Mouse (Mus musculus) embryonic facial prominence, embryonic 11.5 days (tissue): ENCODE measurements around the gene Kitl. TPM values are rescaled to one million over a fixed set of nuclear protein-coding genes. Genes with fewer than 3 reads are reported as not detected.

ENCODE experiments used
- ATAC-seq: fragments of 200-750 bp; cut with Nextera tagmentation; replicated peaks from 2 replicates; pipeline ENCODE4 v1.8.0; 2017; ENCODE audit warnings: low read depth; ENCODE audit not compliant: insufficient number of reproducible peaks, low FRiP score, low TSS enrichment
- DNase-seq: peaks from one replicate; pipeline ENCODE4 v3.0.0-alpha.2; 2015; ENCODE audit warnings: low spot score
- H3K27ac ChIP-seq: fragments of 300-500 bp; sonication (generic); replicated peaks from 2 replicates; pipeline ENCODE4 v1.5.1; 2014; ENCODE audit warnings: mild to moderate bottlenecking, low read depth, low read length, control low read depth
- H3K27me3 ChIP-seq: fragments of 300-500 bp; sonication (generic); 2 replicates; pipeline ENCODE4 v1.6.1; 2014; ENCODE audit warnings: mild to moderate bottlenecking, low read length, moderate library complexity, mixed read lengths; ENCODE audit not compliant: control insufficient read depth, insufficient read depth
- H3K36me3 ChIP-seq: fragments of 300-500 bp; sonication (generic); replicated peaks from 2 replicates; pipeline ENCODE4 v1.6.1; 2014; ENCODE audit warnings: low read depth, mild to moderate bottlenecking, low read length, moderate library complexity, mixed read lengths; ENCODE audit not compliant: control insufficient read depth, insufficient read depth
- H3K4me1 ChIP-seq: fragments of 300-500 bp; sonication (generic); 2 replicates; pipeline ENCODE4 v1.6.1; 2014; ENCODE audit warnings: low read length, mixed read lengths; ENCODE audit not compliant: control insufficient read depth, insufficient read depth
- H3K4me2 ChIP-seq: fragments of 300-500 bp; sonication (generic); 2 replicates; pipeline ENCODE4 v1.6.1; 2014; ENCODE audit warnings: low read depth, mild to moderate bottlenecking, control low read depth, low read length, moderate library complexity
- H3K4me3 ChIP-seq: fragments of 300-500 bp; sonication (generic); 2 replicates; pipeline ENCODE4 v1.5.1; 2014; ENCODE audit warnings: low read depth, low read length, control low read depth
- H3K9ac ChIP-seq: fragments of 300-500 bp; sonication (generic); replicated peaks from 2 replicates; pipeline ENCODE4 v1.6.1; 2014; ENCODE audit warnings: mild to moderate bottlenecking, control low read depth, low read length
- H3K9me3 ChIP-seq: fragments of 300-500 bp; sonication (generic); replicated peaks from 2 replicates; pipeline ENCODE4 v1.6.1; 2016; ENCODE audit warnings: mild to moderate bottlenecking, low read length, inconsistent platforms, mixed read lengths; ENCODE audit not compliant: control insufficient read depth
- WGBS: fragments of 180-500 bp; shearing (Covaris S2); extraction: QIAGEN DNeasy Blood & Tissue Kit; methylation state at CpG from one replicate; pipeline ENCODE4 v1.1.7; 2014; 5-methylcytosine and 5-hydroxymethylcytosine counted together
- microRNA-seq: library from miRNA; unstranded; fragments of <30 nt; microRNA quantifications from one replicate; pipeline ENCODE4, GENCODE M21; 2016; ENCODE audit warnings: borderline number of aligned reads
- polyA plus RNA-seq: library from polyadenylated mRNA; unstranded; fragments of >200 nt; fragmentation: Nextera tagmentation; extraction: Ambion mirVana; gene quantifications from 2 replicates; pipeline ENCODE4 v1.2.1, GENCODE M21; 2014

The Kitl gene
- polyA plus RNA-seq, 1 experiment from 2014 or later, result 17.0 TPM

DNA sequence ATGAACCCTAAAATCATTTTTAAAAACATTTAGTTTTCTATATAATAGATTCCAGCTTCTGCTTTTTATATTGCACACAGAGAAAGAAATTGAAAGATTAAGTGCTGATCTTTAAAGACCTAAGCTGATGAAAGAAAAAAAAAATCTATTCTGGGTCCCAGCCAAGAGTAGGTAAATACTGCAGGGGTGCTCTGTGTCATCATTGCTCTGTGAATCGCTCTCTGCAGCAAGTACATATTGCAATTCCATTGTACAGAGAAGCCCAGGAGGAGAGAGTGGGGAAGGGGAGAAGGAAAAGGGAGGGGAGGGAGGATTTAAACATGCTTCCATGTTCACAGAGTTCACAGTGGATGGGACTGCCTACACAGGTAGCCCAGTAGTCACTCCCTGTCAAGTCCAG lies 116.9 kb downstream of the Kitl start:
- WGBS, result 81% methylated on average over 1 of the region's 1 CpGs
- H3K9me3 ChIP-seq, result no peaks in the 10 kb centered on the region
- no peak overlapping the region for H3K9ac ChIP-seq
- ATAC-seq, result no peak
- H3K4me2 ChIP-seq, result no peak overlapping the region
- no peaks in the 10 kb centered on the region for H3K27me3 ChIP-seq
- no peak overlapping the region for H3K27ac ChIP-seq
- H3K36me3 ChIP-seq, result no peaks in the 10 kb centered on the region
- DNase-seq, result no peak
- no peak overlapping the region for H3K4me3 ChIP-seq
- H3K4me1 ChIP-seq, result no peaks in the 10 kb centered on the region; the same call in 1 of the 2 replicates

DNA sequence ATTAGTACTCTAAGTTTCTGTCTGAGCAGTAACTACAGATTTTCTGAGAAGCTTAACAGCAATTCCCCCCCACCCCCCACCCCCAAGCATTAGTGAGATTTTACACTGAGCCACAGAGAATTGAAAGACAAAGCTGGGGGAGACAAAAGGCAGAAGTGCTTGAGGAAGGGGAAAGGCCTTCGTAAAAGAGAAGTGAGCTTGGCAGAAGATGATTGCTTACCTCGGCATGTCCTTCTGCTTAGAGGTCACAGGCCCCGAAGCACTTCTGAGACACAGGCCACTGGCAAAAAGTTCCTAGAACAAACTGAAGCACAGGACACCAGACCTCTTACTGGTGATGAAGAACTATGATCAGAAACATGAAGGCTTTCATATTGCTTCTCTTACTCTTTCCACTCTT lies 123.1 kb downstream of the Kitl start:
- DNase-seq (no peak), ATAC-seq (no peak)
- Histone ChIP-seq H3K27ac (no peak overlapping the region), H3K4me2 (no peak overlapping the region), H3K36me3 (no peaks in the 10 kb centered on the region), H3K9me3 (no peaks in the 10 kb centered on the region), H3K4me1 (no peaks in the 10 kb centered on the region), H3K9ac (no peak overlapping the region), H3K4me3 (no peak overlapping the region), H3K27me3 (no peaks in the 10 kb centered on the region)
- WGBS, result 68% methylated on average over 3 of the region's 3 CpGs

GRCm38 (mm10) chr10:100148123-100148522 lies 132.7 kb downstream of the Kitl start:
- H3K9ac ChIP-seq, result no peak overlapping the region
- ATAC-seq, result no peak
- WGBS, result 87% methylated on average over 6 of the region's 6 CpGs

More at GRCm38 (mm10) chr10:100148123-100148522, 132.7 kb downstream of the Kitl start:
- Histone ChIP-seq H3K4me2 (no peak overlapping the region), H3K9me3 (no peaks in the 10 kb centered on the region), H3K27ac (no peak overlapping the region), H3K4me3 (no peak overlapping the region), H3K27me3 (no peaks in the 10 kb centered on the region), H3K36me3 (no peaks in the 10 kb centered on the region), H3K4me1 (no peaks in the 10 kb centered on the region)
- no peak for DNase-seq

Small RNA genes within 50 kb of the gene (microRNA-seq; reads per million reads assigned to microRNA genes)
- gene Gm22918 (not detected), gene Gm25287 (not detected)
